Mouse (Mus musculus): Measurements from ENCODE around the gene Anp32b. TPM values are rescaled to one million over a fixed set of nuclear protein-coding genes. Genes with fewer than 3 reads are reported as not detected.

The Anp32b gene
- polyA plus RNA-seq, 1 experiment = 204 TPM

DNA sequence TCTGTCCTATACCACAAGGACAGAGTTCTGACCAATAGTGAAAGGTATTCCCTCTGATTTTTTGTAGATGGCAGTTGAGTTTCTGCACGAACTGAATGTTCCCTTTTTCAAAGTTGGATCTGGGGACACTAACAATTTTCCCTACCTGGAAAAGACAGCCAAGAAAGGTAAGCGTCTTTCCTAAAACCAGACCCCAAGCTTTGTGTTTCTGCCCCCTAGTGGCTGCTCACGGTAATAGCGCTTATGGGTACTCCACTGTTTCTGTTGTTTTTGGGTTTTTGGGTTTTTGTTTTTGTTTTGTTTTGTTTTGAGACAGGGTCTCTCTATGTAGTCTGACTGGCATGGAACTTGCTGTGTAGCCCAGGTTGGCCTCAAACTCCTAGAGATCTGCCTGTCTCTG lies 48.3 kb downstream of the Anp32b start:
- no peak for TF ChIP-seq CTCF (IDR thresholded peaks at IDR 0.05; ENCODE audit: low read depth, low read length)
- TF ChIP-seq POLR2A (IDR thresholded peaks at IDR 0.05; ENCODE audit: borderline replicate concordance, low read depth, low read length) = no peak
- Histone ChIP-seq H3K27ac (ENCODE audit: insufficient read depth, low read depth, low read length) (no peak overlapping the region), H3K4me1 (ENCODE audit: control insufficient read depth, insufficient read depth, low read length) (no peaks in the 10 kb centered on the region)

DNA sequence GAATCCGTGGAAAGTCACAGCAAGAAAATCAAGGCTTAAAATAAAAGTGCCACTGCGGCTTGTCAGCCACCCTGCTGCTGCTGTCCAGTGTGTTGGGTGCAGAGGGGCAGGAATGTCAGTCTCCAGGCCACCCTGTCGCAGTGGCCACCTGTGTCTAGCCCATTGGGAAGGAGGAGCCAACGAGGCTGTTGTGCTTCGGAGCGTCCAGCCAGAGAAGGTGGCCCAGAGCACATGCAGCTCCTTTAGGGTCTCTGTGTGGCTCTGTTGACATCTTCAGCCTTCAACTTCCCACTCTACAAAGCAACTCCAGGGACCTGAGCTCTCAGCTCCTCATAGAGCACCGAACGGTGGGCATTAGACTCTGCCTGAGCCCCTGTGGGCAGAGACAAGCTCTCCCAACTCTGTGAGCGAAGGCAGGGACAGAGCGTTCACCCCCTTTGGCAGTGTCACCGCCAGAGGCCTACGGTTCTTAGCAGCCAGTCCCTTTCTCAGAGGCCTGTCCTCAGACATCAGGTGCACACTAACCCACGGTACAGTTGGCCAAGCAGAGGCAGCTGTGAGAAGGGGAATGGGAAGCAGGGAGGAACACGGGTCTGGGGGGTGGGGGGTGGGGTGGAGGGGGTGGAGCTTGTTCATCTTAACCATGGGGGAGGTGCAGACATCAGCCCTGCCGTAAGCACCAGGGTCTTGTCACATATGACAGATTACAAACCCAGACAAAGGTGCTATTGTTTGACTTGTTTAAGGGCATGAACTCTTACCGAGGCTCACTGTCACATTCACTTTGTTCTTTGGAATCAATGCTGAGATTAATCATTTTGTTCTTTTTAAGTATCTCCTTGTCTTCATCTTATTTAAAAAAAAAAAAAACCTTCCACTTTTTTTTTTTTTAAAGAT lies 52.2 kb downstream of the Anp32b start:
- TF ChIP-seq POLR2A (IDR thresholded peaks at IDR 0.05; ENCODE audit: borderline replicate concordance, low read depth, low read length) = no peak
- no peak for TF ChIP-seq CTCF (IDR thresholded peaks at IDR 0.05; ENCODE audit: low read depth, low read length)
- H3K4me3 ChIP-seq (ENCODE audit: insufficient read depth, low read length) = no peak overlapping the region
- no peak overlapping the region for H3K27ac ChIP-seq (ENCODE audit: insufficient read depth, low read depth, low read length)
- peaks cover 5% of the 10 kb centered on the region; the same call in 1 of the 2 replicates for H3K4me1 ChIP-seq (ENCODE audit: control insufficient read depth, insufficient read depth, low read length)

More for the DNA sequence above, 48.3 kb downstream of the Anp32b start:
- no peak overlapping the region for H3K4me3 ChIP-seq (ENCODE audit: insufficient read depth, low read length)

DNA sequence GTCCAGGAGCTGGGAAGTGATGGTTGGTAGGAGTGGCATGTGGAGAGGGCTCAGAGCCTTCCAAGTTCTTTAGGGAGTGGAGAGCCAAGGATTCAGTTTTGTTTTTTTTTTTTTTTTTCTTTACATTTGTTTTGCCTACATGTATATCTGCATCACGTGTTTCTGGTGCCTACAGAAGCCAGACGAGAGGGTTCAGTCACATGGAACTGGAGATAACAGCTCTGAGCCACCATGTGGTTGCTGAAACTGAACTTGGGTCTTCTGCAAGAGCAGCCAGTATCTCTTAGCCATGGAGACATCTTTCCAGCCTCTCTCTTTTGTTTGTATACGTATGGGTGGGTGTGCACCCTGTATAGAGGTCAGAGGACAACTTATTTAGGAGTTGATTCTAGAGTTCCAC lies 53.2 kb downstream of the Anp32b start:
- H3K4me1 ChIP-seq (ENCODE audit: control insufficient read depth, insufficient read depth, low read length) = peaks cover 5% of the 10 kb centered on the region; the same call in 1 of the 2 replicates
- TF ChIP-seq POLR2A (IDR thresholded peaks at IDR 0.05; ENCODE audit: borderline replicate concordance, low read depth, low read length) = no peak
- no peak for TF ChIP-seq CTCF (IDR thresholded peaks at IDR 0.05; ENCODE audit: low read depth, low read length)
- H3K4me3 ChIP-seq (ENCODE audit: insufficient read depth, low read length) = no peak overlapping the region
- no peak overlapping the region for H3K27ac ChIP-seq (ENCODE audit: insufficient read depth, low read depth, low read length)

DNA sequence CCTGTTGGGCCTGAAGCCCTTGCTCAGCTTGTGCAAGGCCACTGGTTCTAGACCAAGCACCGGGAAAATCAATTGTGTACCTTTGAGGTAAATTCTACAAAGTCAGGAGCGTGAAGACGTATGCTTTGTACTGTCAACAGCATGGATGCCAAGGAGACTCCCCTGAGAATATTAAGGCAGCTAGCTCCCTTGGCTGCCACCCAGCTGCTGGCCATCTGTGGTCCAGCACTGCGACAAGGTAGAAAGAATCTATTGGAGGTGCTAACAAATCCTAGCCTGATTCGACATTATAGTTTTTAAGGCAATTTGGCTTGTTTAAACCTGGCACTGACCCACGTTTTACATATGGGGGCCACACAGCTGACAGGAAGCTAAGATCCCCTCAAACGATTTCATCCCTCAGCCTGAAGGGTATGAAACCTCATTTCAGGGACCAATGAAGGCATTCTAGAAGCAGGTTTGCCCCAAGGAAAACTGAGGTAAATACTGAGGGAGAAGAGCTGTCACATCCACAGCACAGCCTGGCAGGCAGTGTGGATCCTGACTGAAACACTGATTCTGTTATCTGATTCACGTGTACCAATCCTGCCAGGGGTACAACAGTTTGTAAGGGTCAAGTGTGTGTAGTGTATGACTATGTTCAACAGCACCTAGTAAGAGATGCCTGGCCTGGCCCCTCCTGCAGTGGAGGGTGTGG lies 54.8 kb downstream of the Anp32b start:
- Histone ChIP-seq H3K27ac (ENCODE audit: insufficient read depth, low read depth, low read length) (no peak overlapping the region), H3K4me1 (ENCODE audit: control insufficient read depth, insufficient read depth, low read length) (peaks cover 5% of the 10 kb centered on the region; the same call in 1 of the 2 replicates), H3K4me3 (ENCODE audit: insufficient read depth, low read length) (no peak overlapping the region)
- TF ChIP-seq CTCF (IDR thresholded peaks at IDR 0.05; ENCODE audit: low read depth, low read length) (no peak), POLR2A (IDR thresholded peaks at IDR 0.05; ENCODE audit: borderline replicate concordance, low read depth, low read length) (no peak)

DNA sequence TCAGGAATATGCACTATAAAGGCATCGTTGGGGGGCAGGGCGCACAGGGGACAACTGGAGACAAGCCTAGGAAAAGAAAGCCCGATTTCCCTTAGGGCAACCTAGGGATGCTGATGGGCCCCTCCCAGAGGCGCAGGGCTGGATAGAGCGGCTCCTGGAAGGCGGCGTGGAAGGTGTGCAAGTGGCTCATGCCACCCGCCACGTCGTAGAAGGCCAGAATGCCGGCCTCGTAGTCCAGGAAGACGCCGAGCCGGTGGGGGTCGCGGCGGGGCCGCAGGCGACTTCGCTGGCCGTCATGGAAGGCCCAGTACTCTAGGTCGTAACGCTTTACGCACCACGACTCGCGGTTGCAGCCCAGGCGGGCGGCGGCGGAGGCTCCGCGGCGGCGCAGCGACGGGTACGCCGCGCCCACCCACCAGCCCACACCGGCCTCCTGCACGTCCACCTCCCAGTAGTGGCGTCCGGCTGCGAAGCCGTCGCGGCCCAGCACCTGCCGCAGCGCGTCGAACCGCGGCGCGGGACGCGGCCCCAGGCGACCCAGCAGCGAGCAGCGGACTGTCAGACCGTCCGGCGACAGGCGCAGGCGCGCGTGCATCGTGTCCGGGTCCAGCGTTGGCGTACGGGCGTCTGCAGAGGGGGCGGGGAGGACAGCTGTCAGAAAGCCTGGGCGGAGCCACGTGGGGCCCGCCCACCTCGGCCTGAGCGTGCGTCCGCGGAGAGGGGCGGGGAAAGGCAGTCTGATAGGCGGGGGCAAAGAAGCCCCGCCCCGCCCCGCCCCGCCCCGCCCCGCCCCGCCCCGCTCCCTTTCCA lies 56.3 kb downstream of the Anp32b start:
- peaks cover 5% of the 10 kb centered on the region; the same call in 1 of the 2 replicates for H3K4me1 ChIP-seq (ENCODE audit: control insufficient read depth, insufficient read depth, low read length)
- no peak for TF ChIP-seq POLR2A (IDR thresholded peaks at IDR 0.05; ENCODE audit: borderline replicate concordance, low read depth, low read length)
- TF ChIP-seq CTCF (IDR thresholded peaks at IDR 0.05; ENCODE audit: low read depth, low read length) = no peak
- H3K27ac ChIP-seq (ENCODE audit: insufficient read depth, low read depth, low read length) = no peak overlapping the region
- peak overlapping the region; percentile 55 for H3K4me3 ChIP-seq (ENCODE audit: insufficient read depth, low read length)

DNA sequence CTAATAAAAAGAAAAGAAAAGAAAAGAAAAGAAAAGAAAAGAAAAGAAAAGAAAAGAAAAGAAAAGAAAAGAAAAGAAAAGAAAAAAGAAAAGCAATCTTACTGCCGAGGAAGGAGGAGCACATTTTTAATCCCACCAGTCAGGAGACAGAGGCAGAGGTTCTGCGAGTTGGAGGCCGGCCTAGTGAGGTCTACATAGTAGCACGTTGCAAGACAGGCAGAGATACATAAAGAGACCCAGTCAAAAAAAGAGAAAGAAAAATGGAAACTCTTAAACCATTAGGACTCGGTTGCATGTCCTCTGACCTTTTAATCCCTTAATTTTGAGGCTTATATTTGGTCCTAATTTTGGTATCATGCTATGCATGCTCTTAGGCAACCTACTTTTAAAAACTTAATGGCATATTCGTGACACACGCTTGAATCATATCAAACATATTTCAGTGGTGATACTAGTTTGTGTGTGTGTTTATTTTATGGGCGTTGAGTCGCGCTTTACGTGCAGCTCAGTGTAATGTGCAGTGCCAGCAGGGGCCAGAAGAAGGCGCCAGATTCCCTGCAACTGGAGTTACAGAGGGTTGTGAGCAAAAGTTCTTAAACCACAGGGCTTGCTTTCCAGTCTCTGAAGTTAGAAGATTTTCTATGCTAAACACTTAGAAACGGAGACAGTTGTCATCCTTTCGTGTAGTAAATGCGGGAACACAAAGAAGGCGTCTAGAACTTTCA lies 57.2 kb downstream of the Anp32b start:
- Histone ChIP-seq H3K4me1 (ENCODE audit: control insufficient read depth, insufficient read depth, low read length) (peaks cover 5% of the 10 kb centered on the region; the same call in 1 of the 2 replicates), H3K4me3 (ENCODE audit: insufficient read depth, low read length) (peak overlapping the region; percentile 22), H3K27ac (ENCODE audit: insufficient read depth, low read depth, low read length) (peak overlapping the region; percentile 22; the same call in 1 of the 2 replicates)
- peak; percentile 77; the same call in 1 of the 2 replicates for TF ChIP-seq CTCF (IDR thresholded peaks at IDR 0.05; ENCODE audit: low read depth, low read length)
- TF ChIP-seq POLR2A (IDR thresholded peaks at IDR 0.05; ENCODE audit: borderline replicate concordance, low read depth, low read length) = no peak

DNA sequence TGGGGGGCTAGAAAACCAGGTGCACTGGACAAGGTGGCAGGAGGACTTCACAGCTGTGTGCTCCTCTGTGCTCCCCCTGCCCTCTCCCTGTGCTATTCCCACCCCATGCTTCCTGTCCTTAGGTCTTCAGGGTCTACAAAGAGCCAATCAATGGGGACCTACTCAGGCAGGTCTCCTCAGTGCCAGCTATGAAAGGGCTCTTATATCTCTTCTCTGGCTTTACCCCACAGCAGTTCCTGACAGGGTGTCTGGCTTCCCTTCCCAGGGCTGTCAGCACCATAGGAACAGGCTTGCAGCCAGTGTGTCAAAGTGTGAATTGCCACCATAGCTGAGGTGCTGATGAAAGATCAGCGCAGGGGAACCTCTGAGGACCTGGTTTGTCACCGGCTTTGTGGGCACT lies 69.8 kb downstream of the Anp32b start:
- Histone ChIP-seq H3K27ac (ENCODE audit: insufficient read depth, low read depth, low read length) (no peak overlapping the region), H3K4me1 (ENCODE audit: control insufficient read depth, insufficient read depth, low read length) (0 out of 2 replicates have a peak, but pooled peaks cover 3% of the 10 kb centered on the region), H3K4me3 (ENCODE audit: insufficient read depth, low read length) (no peak overlapping the region)
- TF ChIP-seq POLR2A (IDR thresholded peaks at IDR 0.05; ENCODE audit: borderline replicate concordance, low read depth, low read length) (no peak), CTCF (IDR thresholded peaks at IDR 0.05; ENCODE audit: low read depth, low read length) (no peak)

DNA sequence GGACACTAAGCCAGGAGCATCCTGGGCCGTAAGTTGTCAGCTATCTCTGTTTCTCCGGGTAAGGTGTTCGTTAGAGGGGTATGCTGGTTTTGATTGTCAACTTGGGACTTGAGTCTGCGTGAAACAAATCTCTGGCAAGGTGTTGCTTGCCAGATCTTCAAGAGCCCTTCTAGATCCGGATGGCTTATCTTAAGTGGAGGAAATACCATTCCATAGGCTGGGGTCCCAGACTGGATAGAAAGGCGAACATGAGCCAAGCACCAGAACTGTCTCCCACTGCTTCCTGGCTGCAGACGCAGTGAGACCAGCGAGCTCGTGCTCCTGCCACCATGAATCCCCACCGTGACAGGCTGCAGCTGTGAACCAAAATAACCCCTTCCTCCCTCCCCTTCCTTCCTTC lies 70.8 kb downstream of the Anp32b start:
- Histone ChIP-seq H3K4me3 (ENCODE audit: insufficient read depth, low read length) (no peak overlapping the region), H3K4me1 (ENCODE audit: control insufficient read depth, insufficient read depth, low read length) (0 out of 2 replicates have a peak, but pooled peaks cover 3% of the 10 kb centered on the region), H3K27ac (ENCODE audit: insufficient read depth, low read depth, low read length) (no peak overlapping the region)
- no peak for TF ChIP-seq POLR2A (IDR thresholded peaks at IDR 0.05; ENCODE audit: borderline replicate concordance, low read depth, low read length)
- TF ChIP-seq CTCF (IDR thresholded peaks at IDR 0.05; ENCODE audit: low read depth, low read length) = no peak

Other genes with a start within 250 kb of the Anp32b start
- not detected in 2 replicates for gene Foxe1, start 107.3 kb upstream of the Anp32b start, polyA plus RNA-seq (2012; ENCODE audit: insufficient read depth, insufficient read length, missing spikeins)
- 4.2 and 5.7 TPM in 2 replicates for gene Trmo, start 61.5 kb upstream of the Anp32b start, polyA plus RNA-seq (2012; ENCODE audit: insufficient read depth, insufficient read length, missing spikeins)
- not detected in 2 replicates for gene Hemgn, start 37.4 kb upstream of the Anp32b start, polyA plus RNA-seq (2012; ENCODE audit: insufficient read depth, insufficient read length, missing spikeins)
- gene Nans, start 38.3 kb downstream of the Anp32b start, polyA plus RNA-seq (2012; ENCODE audit: insufficient read depth, insufficient read length, missing spikeins) = 41.8 and 43.4 TPM in 2 replicates
- gene Trim14, start 85.2 kb downstream of the Anp32b start, polyA plus RNA-seq (2012; ENCODE audit: insufficient read depth, insufficient read length, missing spikeins) = 41.5 and 58.1 TPM in 2 replicates
- 53.0 and 59.7 TPM in 2 replicates for gene Coro2a, start 151.3 kb downstream of the Anp32b start, polyA plus RNA-seq (2012; ENCODE audit: insufficient read depth, insufficient read length, missing spikeins)
- gene Tbc1d2, start 199.3 kb downstream of the Anp32b start, polyA plus RNA-seq (2012; ENCODE audit: insufficient read depth, insufficient read length, missing spikeins) = 2.9 and 3.3 TPM in 2 replicates

All from bone marrow macrophage, adult 2 months (primary cell).